Mouse (Mus musculus) spleen, postnatal 10 days (tissue): ENCODE measurements at regions not wholly inside any gene's neighbourhood (a gene's known extent, or its start where the extent isn't known, plus 50 kb on each side); places are given as distances from the start of the nearest gene placed in this dataset.

ENCODE experiments used
- DNase-seq, 2 experiments: peaks; one replicate each; pipeline ENCODE4 v3.0.0; 2021 to 2022; ENCODE audit warnings: low spot score in 2 of 2

- DNase-seq, result no peak
Observed at GRCm38 (mm10) chr7:37908618-37909130, 114.7 kb downstream of the Uri1 start.

- DNase-seq, result peak in 1 of 2 experiments; percentile 40
Observed at GRCm38 (mm10) chr7:37893885-37894284, 120.4 kb upstream of the Zfp536 start.

GRCm38 (mm10) chr7:37874382-37874781 lies 100.9 kb upstream of the Zfp536 start:
- no peak for DNase-seq

- DNase-seq, result no peak
Observed at GRCm38 (mm10) chr7:37870956-37871355, 97.5 kb upstream of the Zfp536 start.

GRCm38 (mm10) chr7:37866468-37866867 lies 93.0 kb upstream of the Zfp536 start:
- DNase-seq, result no peak

- no peak for DNase-seq
Observed at GRCm38 (mm10) chr7:37851471-37851870, 78.0 kb upstream of the Zfp536 start.

- DNase-seq, result no peak
Observed at GRCm38 (mm10) chr7:37845201-37845600, 71.8 kb upstream of the Zfp536 start.

GRCm38 (mm10) chr7:37842000-37842513 lies 68.6 kb upstream of the Zfp536 start:
- no peak for DNase-seq

- DNase-seq, result no peak
Observed at GRCm38 (mm10) chr7:37841549-37841948, 68.1 kb upstream of the Zfp536 start.

- no peak for DNase-seq
Observed at GRCm38 (mm10) chr7:37837883-37838282, 64.4 kb upstream of the Zfp536 start.

GRCm38 (mm10) chr7:37837372-37837771 lies 63.9 kb upstream of the Zfp536 start:
- DNase-seq, result no peak

GRCm38 (mm10) chr7:37833420-37833819 lies 60.0 kb upstream of the Zfp536 start:
- no peak for DNase-seq

- no peak for DNase-seq
Observed at GRCm38 (mm10) chr7:37832322-37832721, 58.9 kb upstream of the Zfp536 start.

- no peak for DNase-seq
Observed at GRCm38 (mm10) chr7:37825766-37826165, 52.3 kb upstream of the Zfp536 start.
